Mouse (Mus musculus): ENCODE results near the gene G3bp1. TPM values are rescaled to one million over a fixed set of nuclear protein-coding genes. Genes with fewer than 3 reads are reported as not detected.

G3bp1 gene
- total RNA-seq, 2 experiments from 2014 or later = 34.6 to 34.8 TPM

- DNase-seq (ENCODE audit: low spot score in 2 of 2) = no peak
Measured at GRCm38 (mm10) chr11:55462149-55462548, 7.3 kb upstream of the G3bp1 start.

DNA sequence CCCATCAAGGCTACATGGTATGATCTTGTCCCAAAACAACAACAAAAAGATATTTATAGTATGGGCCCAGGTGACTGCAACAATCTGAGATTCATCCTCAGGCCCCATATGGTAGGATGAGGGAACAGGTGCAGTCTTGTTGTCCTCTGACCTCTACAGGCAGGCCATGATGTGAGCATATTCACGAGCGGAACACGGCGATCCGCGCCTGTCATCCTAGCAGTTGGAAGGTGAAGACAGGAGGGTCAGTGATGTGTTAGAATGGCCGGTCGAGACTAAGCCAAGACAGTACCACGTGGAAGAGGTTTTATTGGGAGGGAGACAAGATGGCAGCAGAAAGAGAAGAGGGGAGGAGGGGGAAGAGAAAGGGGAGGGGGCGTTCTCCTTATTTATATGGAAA lies 4.8 kb upstream of the G3bp1 start:
- DNase-seq (ENCODE audit: low spot score in 2 of 2) = no peak

DNA sequence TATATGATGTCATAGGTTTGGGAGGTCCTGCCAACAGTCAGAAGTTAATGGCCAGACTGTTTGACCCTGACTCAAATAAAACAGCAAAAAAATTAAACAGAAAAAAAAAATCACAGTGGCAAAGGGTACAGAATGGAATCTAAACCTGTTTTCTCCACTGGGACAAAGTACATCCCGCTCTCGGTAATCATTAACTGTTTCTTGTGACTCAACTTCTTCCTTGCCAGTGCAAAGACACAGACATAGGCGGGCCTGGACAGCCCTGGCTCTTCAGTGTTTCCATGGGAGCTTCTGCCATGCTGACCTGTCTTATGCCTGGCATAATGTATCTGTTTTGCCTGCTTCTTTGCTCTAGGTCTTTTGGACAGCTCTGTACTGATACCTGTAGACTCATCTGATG lies 4.3 kb upstream of the G3bp1 start:
- DNase-seq (ENCODE audit: low spot score in 2 of 2) = no peak

GRCm38 (mm10) chr11:55468012-55468411 lies 1.5 kb upstream of the G3bp1 start:
- DNase-seq (ENCODE audit: low spot score in 2 of 2) = no peak

DNA sequence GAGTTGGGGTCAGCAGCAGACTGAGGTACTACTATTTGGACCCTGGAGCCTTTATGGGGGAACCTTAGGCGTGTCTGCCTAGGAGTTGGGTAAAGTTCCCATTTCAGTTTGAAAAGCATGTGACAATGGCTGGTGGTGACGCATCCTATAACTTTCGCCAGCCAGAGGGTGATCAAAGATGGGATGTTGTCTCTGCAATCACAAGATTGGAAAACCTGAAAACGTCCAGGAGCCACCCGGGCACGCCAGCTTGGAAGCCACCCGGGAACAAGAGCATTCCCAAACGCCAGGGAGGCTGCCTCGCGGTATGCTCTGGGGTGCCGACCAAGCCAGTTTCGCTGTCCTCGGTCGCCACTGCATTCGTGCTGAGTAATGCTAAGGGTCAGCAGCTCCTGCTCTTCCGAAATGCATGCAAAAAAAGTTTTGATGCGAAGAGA lies 856 bp upstream of the G3bp1 start:
- no peak for DNase-seq (ENCODE audit: low spot score in 2 of 2)

DNA sequence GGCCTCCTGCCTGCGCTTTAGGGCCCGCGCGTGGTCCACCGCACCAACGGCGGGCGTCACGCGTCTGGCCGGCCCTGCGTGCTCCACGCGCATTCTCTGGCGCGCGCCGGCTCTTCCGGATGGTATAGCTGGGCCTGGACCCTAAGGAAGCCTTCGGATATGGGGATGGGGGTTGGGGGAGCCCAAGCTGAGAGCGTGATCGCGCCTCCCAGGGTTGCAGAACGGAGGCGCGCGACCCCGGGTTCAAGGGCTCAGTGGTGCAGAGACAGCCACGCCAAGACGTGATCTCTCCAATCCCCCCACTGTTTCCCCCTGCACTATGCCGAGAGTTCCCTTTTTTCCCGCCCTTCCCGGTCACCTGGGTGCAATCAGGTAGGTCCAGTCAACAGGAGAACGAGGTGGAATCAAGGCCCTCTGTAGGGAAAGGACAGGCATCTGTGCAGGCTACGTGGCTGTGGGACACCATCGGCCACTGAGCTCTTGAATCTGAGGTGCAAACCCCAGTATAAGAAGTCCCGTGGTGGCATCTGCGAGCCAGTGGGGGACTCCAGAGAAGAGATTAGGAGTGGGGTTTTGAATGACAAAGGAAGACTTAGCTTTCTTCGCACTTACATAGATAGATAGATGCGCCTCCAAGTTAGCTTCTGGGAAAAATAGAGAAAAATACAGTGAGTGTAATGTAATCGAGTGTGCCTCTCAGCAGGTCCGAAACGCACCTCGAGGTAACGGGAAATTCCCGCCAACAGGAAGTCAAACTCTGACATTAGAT lies 622 bp downstream of the G3bp1 start:
- DNase-seq (ENCODE audit: low spot score in 2 of 2) = peak in 1 of 2 experiments; percentile 27

DNA sequence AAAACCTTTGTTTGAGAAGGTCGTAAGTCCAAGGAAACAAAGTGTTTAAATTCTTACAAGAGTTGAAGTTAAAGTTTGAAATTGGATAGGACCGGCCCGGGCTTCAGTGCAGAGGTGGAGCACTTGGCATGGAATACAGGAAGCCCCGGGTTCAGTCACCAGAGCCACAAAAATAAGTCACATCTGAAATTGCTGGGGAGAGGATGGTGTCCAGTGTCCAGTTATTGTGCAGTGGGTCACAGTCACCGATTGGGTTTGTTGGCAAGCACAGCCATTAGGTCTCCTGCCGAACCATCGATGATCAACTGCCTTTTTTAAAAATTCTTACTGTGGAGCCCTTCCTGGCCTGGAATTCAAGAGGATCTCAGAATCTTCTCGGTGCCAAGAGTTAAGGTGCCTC lies 1.3 kb downstream of the G3bp1 start:
- no peak for DNase-seq (ENCODE audit: low spot score in 2 of 2)

DNA sequence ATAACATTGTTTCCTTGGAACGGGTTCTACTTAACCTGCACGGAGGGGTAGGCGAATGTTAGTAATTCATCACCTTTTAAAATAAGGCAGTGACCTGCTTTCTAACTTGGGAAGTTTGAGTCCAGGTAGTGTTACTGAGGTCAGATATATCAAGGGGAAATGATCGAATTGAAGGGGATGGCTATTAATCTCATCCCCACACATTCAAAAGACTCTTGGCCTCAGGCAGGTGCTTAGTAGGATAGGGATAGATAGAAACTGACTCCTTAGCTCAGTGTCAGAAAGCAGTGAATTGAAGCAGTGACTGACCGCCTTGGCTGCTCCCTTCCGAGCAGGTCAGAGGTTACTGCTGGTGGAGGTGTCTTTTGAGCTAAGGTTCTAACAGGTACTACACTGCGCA lies 2.0 kb downstream of the G3bp1 start:
- no peak for DNase-seq (ENCODE audit: low spot score in 2 of 2)

GRCm38 (mm10) chr11:55473219-55473618 lies 3.7 kb downstream of the G3bp1 start:
- DNase-seq (ENCODE audit: low spot score in 2 of 2) = no peak

DNA sequence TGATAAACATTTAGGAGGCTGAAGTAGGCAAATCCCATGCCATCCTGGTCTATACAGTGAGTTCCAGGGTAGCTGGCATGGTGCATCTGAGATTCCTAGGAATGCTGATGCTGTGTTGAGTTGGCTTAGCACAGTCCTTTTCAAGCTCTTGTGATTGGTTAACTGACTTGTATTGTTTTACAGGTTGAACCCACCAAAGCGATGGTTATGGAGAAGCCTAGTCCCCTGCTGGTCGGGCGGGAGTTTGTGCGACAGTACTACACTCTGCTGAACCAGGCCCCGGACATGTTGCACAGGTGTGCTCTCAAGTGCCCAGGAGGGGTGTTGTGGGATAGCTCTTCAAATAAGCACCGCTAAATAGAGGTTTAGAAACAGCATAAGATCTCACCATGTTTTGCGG lies 16.0 kb downstream of the G3bp1 start:
- DNase-seq (ENCODE audit: low spot score in 2 of 2) = no peak

- DNase-seq (ENCODE audit: low spot score in 2 of 2) = no peak
Measured at GRCm38 (mm10) chr11:55496158-55496557, 26.7 kb downstream of the G3bp1 start.

- DNase-seq (ENCODE audit: low spot score in 2 of 2) = peak in 1 of 2 experiments; percentile 46
Measured at GRCm38 (mm10) chr11:55497885-55498284, 28.4 kb downstream of the G3bp1 start.

DNA sequence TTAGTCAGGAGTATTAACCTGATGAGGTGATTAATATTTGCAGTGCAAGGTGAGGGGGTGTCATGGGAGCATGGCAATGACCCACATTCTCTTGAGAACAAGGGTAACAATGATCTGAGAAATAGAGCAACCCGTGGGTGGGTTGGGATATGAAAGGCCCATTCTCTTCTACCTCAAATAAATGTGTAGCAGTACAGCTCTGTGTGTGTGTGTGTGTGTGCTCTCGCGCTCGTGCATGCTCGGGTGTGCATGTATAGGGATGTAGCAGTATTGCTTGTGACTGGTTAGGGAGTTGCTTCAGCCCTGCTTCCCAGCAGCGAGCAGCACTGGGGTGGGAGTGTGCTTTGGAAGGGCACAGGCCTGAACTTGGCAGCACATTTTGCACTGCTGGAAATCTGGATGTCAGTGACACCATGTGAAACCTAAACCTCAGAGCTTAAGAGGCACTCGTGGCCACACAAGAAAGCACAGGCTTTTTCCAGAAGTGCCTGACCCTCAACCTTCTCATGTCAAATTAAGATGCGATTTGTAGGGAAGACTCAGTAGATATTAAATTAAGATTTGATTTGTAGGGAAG lies 32.6 kb downstream of the G3bp1 start:
- no peak for DNase-seq (ENCODE audit: low spot score in 2 of 2)

DNA sequence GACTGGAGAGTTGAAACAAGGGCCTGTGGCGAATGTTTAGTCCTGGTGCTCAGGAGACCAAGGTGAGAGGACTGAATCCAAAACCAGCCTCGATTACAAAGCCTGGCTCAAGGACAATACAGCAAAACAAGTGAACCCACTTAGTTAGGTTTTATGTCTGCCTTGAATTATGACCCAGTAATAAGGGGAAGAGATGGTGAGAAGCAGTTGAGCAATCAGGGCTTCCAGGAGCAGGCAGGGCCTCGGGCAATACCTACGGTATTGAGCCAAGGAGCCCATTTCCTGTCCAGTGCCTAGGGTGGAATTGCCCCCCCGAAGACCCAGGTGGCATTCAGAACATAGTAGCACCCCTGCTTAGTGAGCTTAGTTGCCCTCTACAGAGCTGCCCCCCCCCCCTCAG lies 33.4 kb downstream of the G3bp1 start:
- DNase-seq (ENCODE audit: low spot score in 2 of 2) = no peak

GRCm38 (mm10) chr11:55505485-55505884 lies 36.0 kb downstream of the G3bp1 start:
- DNase-seq (ENCODE audit: low spot score in 2 of 2) = no peak

- DNase-seq (ENCODE audit: low spot score in 2 of 2) = peak in 1 of 2 experiments; percentile 27
Measured at GRCm38 (mm10) chr11:55511374-55511773, 41.9 kb downstream of the G3bp1 start.

GRCm38 (mm10) chr11:55517666-55518065 lies 48.2 kb downstream of the G3bp1 start:
- no peak for DNase-seq (ENCODE audit: low spot score in 2 of 2)

DNA sequence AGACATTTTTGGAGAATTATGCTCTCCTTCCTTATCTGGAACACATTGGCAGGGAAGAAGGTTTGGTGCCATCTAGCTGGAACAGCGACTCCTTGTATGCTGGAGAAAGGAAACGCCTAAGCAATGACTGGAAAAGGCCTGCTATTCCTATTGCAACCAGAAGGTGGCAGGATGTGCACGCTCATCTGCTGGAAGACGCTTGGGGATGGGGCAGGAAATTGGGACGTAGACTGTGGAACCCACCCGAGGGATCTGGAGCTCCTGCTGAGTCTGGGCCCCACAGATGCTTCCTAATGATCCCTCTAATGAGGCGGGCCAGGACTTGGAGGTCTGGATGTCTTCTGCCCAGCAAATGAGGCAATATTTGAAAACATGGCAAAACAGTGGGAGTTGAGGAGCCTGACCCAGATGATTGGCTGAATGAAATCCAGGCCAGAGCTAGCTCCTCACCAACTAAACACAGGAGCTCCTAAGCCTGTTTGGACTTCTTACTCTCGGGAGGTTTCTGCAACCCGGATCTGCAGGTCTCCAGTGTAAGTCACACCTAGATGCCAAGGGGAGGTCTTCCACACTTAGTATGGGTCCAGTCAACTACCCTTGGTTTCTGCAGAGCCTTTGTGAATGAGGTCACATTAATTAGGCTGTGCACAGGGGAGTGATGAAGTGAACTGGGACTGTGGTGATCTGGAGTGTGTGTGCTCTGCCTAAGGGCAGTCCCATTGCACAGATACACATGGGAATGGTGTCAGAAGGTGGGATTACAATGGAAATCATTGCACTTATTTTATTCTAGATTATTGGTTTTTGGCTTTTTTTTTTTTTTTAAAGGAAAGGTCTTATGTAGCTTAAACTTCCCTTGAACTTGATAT lies 49.6 kb downstream of the G3bp1 start:
- DNase-seq (ENCODE audit: low spot score in 2 of 2) = peak; percentile 70 to 87

- no peak for DNase-seq (ENCODE audit: low spot score in 2 of 2)
Measured at GRCm38 (mm10) chr11:55530741-55531140, 61.3 kb downstream of the G3bp1 start.

DNA sequence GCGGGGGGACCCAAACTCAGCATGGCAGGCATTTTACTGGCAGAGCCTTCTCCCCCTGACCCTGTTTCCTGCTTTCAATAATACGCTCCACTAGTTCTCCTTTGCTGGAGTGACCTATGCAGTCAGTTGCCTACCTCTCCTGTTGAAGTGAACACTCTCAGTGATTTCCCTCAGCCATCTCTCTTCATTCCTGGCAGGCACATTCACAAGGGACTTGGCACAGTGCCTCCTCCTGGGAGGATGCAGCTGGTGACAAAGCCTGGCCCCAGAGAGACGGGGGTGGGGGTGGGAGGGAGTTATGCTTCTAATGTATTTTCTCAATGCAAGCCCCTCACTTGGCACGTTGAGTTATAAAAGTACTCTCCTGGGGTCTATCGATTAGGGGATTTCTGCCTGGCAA lies 63.9 kb downstream of the G3bp1 start:
- peak; percentile 64 to 90 for DNase-seq (ENCODE audit: low spot score in 2 of 2)

DNA sequence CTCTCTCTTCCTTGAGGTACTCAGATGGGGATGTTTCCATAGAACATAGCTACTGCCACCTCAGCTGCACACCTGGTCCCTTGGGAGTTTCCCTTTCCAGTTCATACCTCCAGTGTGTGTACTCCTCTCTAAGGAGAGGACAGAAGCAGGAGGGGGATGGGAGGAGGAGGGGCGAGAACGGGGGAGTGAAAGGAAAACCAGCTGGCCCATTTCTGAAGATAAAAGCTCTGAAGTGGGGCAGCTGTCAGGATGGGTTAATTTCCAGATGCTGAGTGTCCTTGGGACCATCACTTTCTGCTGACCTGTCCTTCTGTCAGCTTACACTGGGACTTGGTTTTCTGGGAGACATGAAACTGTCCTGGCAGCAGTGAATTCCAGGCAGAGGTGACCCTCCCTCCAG lies 65.3 kb downstream of the G3bp1 start:
- DNase-seq (ENCODE audit: low spot score in 2 of 2) = no peak

DNA sequence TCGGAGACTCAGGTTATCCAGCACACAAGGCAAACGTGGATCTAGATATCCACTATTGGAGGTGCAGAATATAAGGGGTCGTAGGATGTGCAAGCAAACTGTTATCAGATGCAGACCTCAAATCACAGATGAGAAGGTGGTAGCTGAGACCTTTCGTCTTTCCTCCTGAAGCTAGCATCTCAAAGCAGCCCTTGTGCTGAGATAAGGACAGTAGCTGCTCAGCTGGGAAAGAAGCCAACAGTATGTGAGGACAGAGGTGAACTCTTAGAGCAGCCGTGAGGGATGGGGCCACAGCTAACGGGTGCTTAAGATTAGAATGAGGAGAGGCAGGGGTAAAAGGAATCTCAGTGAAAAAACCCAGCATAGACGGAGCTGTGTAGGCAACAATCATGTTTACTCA lies 72.6 kb downstream of the G3bp1 start:
- DNase-seq (ENCODE audit: low spot score in 2 of 2) = no peak

Data from layer of hippocampus, adult 18-20 months (tissue).